In the genomic region with DNA sequence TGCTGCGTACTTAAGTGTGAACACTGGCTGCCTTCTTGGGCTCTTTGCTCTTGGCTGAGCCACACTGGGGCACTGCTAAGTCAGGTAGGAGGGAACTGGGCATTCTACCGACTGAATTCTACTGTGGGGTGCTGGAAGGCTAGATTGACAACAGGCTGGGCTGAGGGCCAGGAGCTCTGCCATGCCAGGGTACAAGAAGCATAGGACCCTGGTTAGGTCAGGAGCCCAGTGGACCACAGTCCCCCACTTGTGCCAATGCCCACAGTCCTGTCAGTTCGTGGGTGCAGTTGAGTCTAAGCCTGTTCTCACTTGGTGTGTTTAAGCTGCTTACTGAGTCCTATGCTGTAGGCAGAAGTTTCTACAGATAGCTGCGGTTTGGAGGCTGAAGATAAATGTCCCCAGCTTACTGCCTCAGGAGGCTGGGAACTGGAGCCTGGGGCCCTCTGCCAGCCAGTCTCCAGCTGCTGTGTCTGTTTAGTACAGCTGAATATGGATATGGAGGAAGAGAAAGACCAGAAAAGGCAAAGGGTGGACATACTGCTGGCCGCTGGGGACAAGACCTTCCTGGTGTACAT, we compare ENCODE assay signal across 10 mouse cellular contexts. TPM values are rescaled to one million over a fixed set of nuclear protein-coding genes. Genes with fewer than 3 reads are reported as not detected.
DNase-seq lines count a peak whose midpoint lies in the region; ATAC-seq and TF ChIP-seq lines count a peak whose summit lies in the region.
"Had no signal": no experiment of that assay in that cellular context is flagged by ENCODE, and none has a peak within 500 bp of the region (broad histone marks: within the 10 kb centered on the region; RNA-seq: fewer than 3 reads in every experiment).

No protein-coding gene starts in this region.

- intact Hi-C loops in left cerebral cortex, adult 2 months (cut with DNase I), result no loop called here

- H3K27ac ChIP-seq in left cerebral cortex, adult 2 months, result peak overlapping the region; percentile 74
- H3K27ac ChIP-seq in embryonic facial prominence, embryonic 14.5 days (replicated peaks; ENCODE audit: low read depth, low read length), result no peak overlapping the region
- H3K27ac ChIP-seq in hindbrain, embryonic 14.5 days, result no peak overlapping the region
- H3K27ac ChIP-seq in neural tube, embryonic 13.5 days (replicated peaks), result no peak overlapping the region
- H3K27ac ChIP-seq in heart, embryonic 10.5 days, result no peak overlapping the region
- H3K27ac ChIP-seq: liver, embryonic 13.5 days had no signal

- peaks cover 21% of the 10 kb centered on the region for H3K27me3 ChIP-seq in embryonic facial prominence, embryonic 14.5 days (replicated peaks; ENCODE audit: control insufficient read depth, insufficient read depth, low read length)
- peaks cover 5% of the 10 kb centered on the region; the same call in 1 of the 2 replicates for H3K27me3 ChIP-seq in hindbrain, embryonic 14.5 days (ENCODE audit: control insufficient read depth, insufficient read depth, low read length)
- H3K27me3 ChIP-seq in neural tube, embryonic 13.5 days, result peaks cover 37% of the 10 kb centered on the region
- peaks cover 62% of the 10 kb centered on the region for H3K27me3 ChIP-seq in heart, embryonic 10.5 days (ENCODE audit: insufficient read depth, poor library complexity, severe bottlenecking)

- TF ChIP-seq CTCF in left cerebral cortex, adult 2 months (IDR thresholded peaks at IDR 0.05), result no peak; the same call in 1 of the 2 replicates

- no peak overlapping the region for H3K9ac ChIP-seq in embryonic facial prominence, embryonic 14.5 days (ENCODE audit: low read depth, low read length)
- H3K9ac ChIP-seq in hindbrain, embryonic 14.5 days, result no peak overlapping the region
- H3K9ac ChIP-seq in neural tube, embryonic 13.5 days, result no peak overlapping the region
- H3K9ac ChIP-seq: liver, embryonic 13.5 days had no signal

- ATAC-seq in embryonic facial prominence, embryonic 14.5 days (ENCODE audit: low read depth), result no peak
- ATAC-seq in hindbrain, embryonic 14.5 days (ENCODE audit: low FRiP score), result no peak
- no peak for ATAC-seq in neural tube, embryonic 13.5 days (ENCODE audit: low read depth)
- no peak for ATAC-seq in megakaryocyte progenitor cell, adult 5-6 weeks (replicated peaks; ENCODE audit: poor library complexity)

- no peaks in the 10 kb centered on the region for H3K9me3 ChIP-seq in embryonic facial prominence, embryonic 14.5 days (ENCODE audit: control insufficient read depth, low read length)
- H3K9me3 ChIP-seq in hindbrain, embryonic 14.5 days (ENCODE audit: control insufficient read depth, low read length), result no peaks in the 10 kb centered on the region
- H3K9me3 ChIP-seq in neural tube, embryonic 13.5 days, result no peaks in the 10 kb centered on the region
- H3K9me3 ChIP-seq in heart, embryonic 10.5 days, result no peaks in the 10 kb centered on the region
- H3K9me3 ChIP-seq: liver, embryonic 13.5 days had no signal

- H3K4me2 ChIP-seq in embryonic facial prominence, embryonic 14.5 days (ENCODE audit: low read depth, low read length), result peak overlapping the region; percentile 90
- peak overlapping the region; percentile 99 for H3K4me2 ChIP-seq in hindbrain, embryonic 14.5 days (replicated peaks)
- H3K4me2 ChIP-seq in neural tube, embryonic 13.5 days, result peak overlapping the region; percentile 98

- H3K4me1 ChIP-seq in embryonic facial prominence, embryonic 14.5 days (ENCODE audit: control insufficient read depth, insufficient read depth, low read length), result peaks cover 11% of the 10 kb centered on the region
- peaks cover 6% of the 10 kb centered on the region for H3K4me1 ChIP-seq in hindbrain, embryonic 14.5 days (replicated peaks; ENCODE audit: control insufficient read depth, insufficient read depth, low read length)
- H3K4me1 ChIP-seq in neural tube, embryonic 13.5 days (replicated peaks), result peaks cover 45% of the 10 kb centered on the region
- H3K4me1 ChIP-seq in heart, embryonic 10.5 days, result peaks cover 17% of the 10 kb centered on the region

- no peaks in the 10 kb centered on the region for H3K36me3 ChIP-seq in embryonic facial prominence, embryonic 14.5 days (ENCODE audit: control insufficient read depth, insufficient read depth, low read length)
- H3K36me3 ChIP-seq in hindbrain, embryonic 14.5 days (replicated peaks; ENCODE audit: control insufficient read depth, insufficient read depth), result no peaks in the 10 kb centered on the region
- no peaks in the 10 kb centered on the region for H3K36me3 ChIP-seq in neural tube, embryonic 13.5 days
- H3K36me3 ChIP-seq in heart, embryonic 10.5 days, result no peaks in the 10 kb centered on the region
- H3K36me3 ChIP-seq: liver, embryonic 13.5 days had no signal

- 61% methylated on average over 5 of the region's 5 CpGs for WGBS in embryonic facial prominence, embryonic 14.5 days
- WGBS in hindbrain, embryonic 14.5 days, result 62% methylated on average over 5 of the region's 5 CpGs
- WGBS in neural tube, embryonic 13.5 days, result 70% methylated on average over 5 of the region's 5 CpGs
- 67% methylated on average over 5 of the region's 5 CpGs for WGBS in heart, embryonic 10.5 days

- peak overlapping the region; percentile 13 for H3K4me3 ChIP-seq in left cerebral cortex, adult 2 months
- no peak overlapping the region for H3K4me3 ChIP-seq in embryonic facial prominence, embryonic 14.5 days (ENCODE audit: low read depth, low read length)
- H3K4me3 ChIP-seq in hindbrain, embryonic 14.5 days (replicated peaks; ENCODE audit: low read length), result no peak overlapping the region
- peak overlapping the region; percentile 57; the same call in 1 of the 2 replicates for H3K4me3 ChIP-seq in neural tube, embryonic 13.5 days
- H3K4me3 ChIP-seq in heart, embryonic 10.5 days, result no peak overlapping the region

- peak in 1 of 2 experiments; percentile 34 for DNase-seq in left cerebral cortex, adult 2 months (ENCODE audit: extremely low spot score in 1 of 2, low spot score in 2 of 2)
- no peak for DNase-seq in left cerebral cortex, adult 11 months (ENCODE audit: low spot score)
- DNase-seq in embryonic facial prominence, embryonic 14.5 days (ENCODE audit: low spot score), result no peak
- no peak for DNase-seq in hindbrain, embryonic 14.5 days (ENCODE audit: low spot score)
- no peak for DNase-seq in heart, embryonic 10.5 days (ENCODE audit: low spot score)
- DNase-seq in embryo, embryonic 10.5 days (ENCODE audit: low spot score), result no peak
- DNase-seq: liver, embryonic 13.5 days had no signal

RNA-seq across cellular contexts. Expression of a gene that starts 0.8 kb away (rescaled TPM):
- total RNA-seq in left cerebral cortex, adult 2 months (2021), result 100 to 1,000 TPM; 127 to 142 TPM
- 0.47 and 0.83 TPM in 2 replicates for polyA plus RNA-seq in embryonic facial prominence, embryonic 14.5 days (2014; fragmentation: Nextera tagmentation; extraction: Ambion mirVana)
- polyA plus RNA-seq in hindbrain, embryonic 14.5 days (2014; fragmentation: Nextera tagmentation; extraction: Ambion mirVana), result 20.4 and 20.6 TPM in 2 replicates
- polyA plus RNA-seq in neural tube, embryonic 13.5 days (2015; fragmentation: Nextera tagmentation; extraction: Ambion mirVana), result 10.7 and 11.3 TPM in 2 replicates
- not detected in 2 replicates for total RNA-seq in megakaryocyte progenitor cell, adult 5-6 weeks (2015)
- total RNA-seq in megakaryocyte progenitor cell, adult 5-6 weeks (2017), result not detected in 2 replicates
- polyA plus RNA-seq in heart, embryonic 10.5 days (2016; fragmentation: Nextera tagmentation; extraction: Ambion mirVana), result 0.06 TPM in 1 of 2 replicates, not detected in the other

RNA-seq across cellular contexts. Expression of a gene that starts 15.7 kb away (rescaled TPM):
- total RNA-seq in left cerebral cortex, adult 2 months (2021), result not detected
- polyA plus RNA-seq in embryonic facial prominence, embryonic 14.5 days (2014; fragmentation: Nextera tagmentation; extraction: Ambion mirVana), result not detected in 2 replicates
- not detected in 2 replicates for polyA plus RNA-seq in hindbrain, embryonic 14.5 days (2014; fragmentation: Nextera tagmentation; extraction: Ambion mirVana)
- not detected in 2 replicates for polyA plus RNA-seq in neural tube, embryonic 13.5 days (2015; fragmentation: Nextera tagmentation; extraction: Ambion mirVana)
- not detected in 2 replicates for total RNA-seq in megakaryocyte progenitor cell, adult 5-6 weeks (2015)
- not detected in 2 replicates for total RNA-seq in megakaryocyte progenitor cell, adult 5-6 weeks (2017)
- not detected in 2 replicates for polyA plus RNA-seq in heart, embryonic 10.5 days (2016; fragmentation: Nextera tagmentation; extraction: Ambion mirVana)
- polyA plus RNA-seq: heart, postnatal 0 days; liver, embryonic 13.5 days had no signal

RNA-seq across cellular contexts. Expression of a gene that starts 39.8 kb away (rescaled TPM):
- not detected for total RNA-seq in left cerebral cortex, adult 2 months (2021)
- not detected in 2 replicates for polyA plus RNA-seq in embryonic facial prominence, embryonic 14.5 days (2014; fragmentation: Nextera tagmentation; extraction: Ambion mirVana)
- not detected in 2 replicates for polyA plus RNA-seq in hindbrain, embryonic 14.5 days (2014; fragmentation: Nextera tagmentation; extraction: Ambion mirVana)
- not detected in 2 replicates for polyA plus RNA-seq in neural tube, embryonic 13.5 days (2015; fragmentation: Nextera tagmentation; extraction: Ambion mirVana)
- not detected in 2 replicates for total RNA-seq in megakaryocyte progenitor cell, adult 5-6 weeks (2015)
- not detected in 2 replicates for total RNA-seq in megakaryocyte progenitor cell, adult 5-6 weeks (2017)
- polyA plus RNA-seq in heart, embryonic 10.5 days (2016; fragmentation: Nextera tagmentation; extraction: Ambion mirVana), result not detected in 2 replicates
- polyA plus RNA-seq: heart, postnatal 0 days; liver, embryonic 13.5 days had no signal

RNA-seq across cellular contexts. Expression of a gene that starts 47.1 kb away (rescaled TPM):
- total RNA-seq in left cerebral cortex, adult 2 months (2021), result not detected
- not detected in 2 replicates for polyA plus RNA-seq in embryonic facial prominence, embryonic 14.5 days (2014; fragmentation: Nextera tagmentation; extraction: Ambion mirVana)
- polyA plus RNA-seq in hindbrain, embryonic 14.5 days (2014; fragmentation: Nextera tagmentation; extraction: Ambion mirVana), result not detected in 2 replicates
- polyA plus RNA-seq in neural tube, embryonic 13.5 days (2015; fragmentation: Nextera tagmentation; extraction: Ambion mirVana), result not detected in 2 replicates
- total RNA-seq in megakaryocyte progenitor cell, adult 5-6 weeks (2015), result not detected in 2 replicates
- not detected in 2 replicates for total RNA-seq in megakaryocyte progenitor cell, adult 5-6 weeks (2017)
- polyA plus RNA-seq in heart, embryonic 10.5 days (2016; fragmentation: Nextera tagmentation; extraction: Ambion mirVana), result not detected in 2 replicates
- polyA plus RNA-seq: heart, postnatal 0 days; liver, embryonic 13.5 days had no signal

Comparison
In these comparisons a context has a peak if more than half of its experiments do, and no peak if none do; other contexts are left out.
1. H3K4me3 ChIP-seq: peak in left cerebral cortex, adult 2 months (single experiment) and neural tube, embryonic 13.5 days (single experiment); none in embryonic facial prominence, embryonic 14.5 days (single experiment), hindbrain, embryonic 14.5 days (single experiment) and heart, embryonic 10.5 days (single experiment).
2. Peak in every context shown above with its lines, with median percentiles within 50 percentile points of each other: H3K4me2 ChIP-seq.